Mouse (Mus musculus) adrenal gland, adult 18-20 months (tissue): Measurements from ENCODE around the gene Mrm3. TPM values are rescaled to one million over a fixed set of nuclear protein-coding genes. Genes with fewer than 3 reads are reported as not detected.
"Not testable (repeated sequence)": the region's sequence is repeated elsewhere in the genome, so short reads cannot be mapped to it uniquely, and the experiment has no call there.

Source experiments
- DNase-seq, 2 experiments: peaks; one replicate each; pipeline ENCODE4 v3.0.0; 2021 to 2022; ENCODE audit warnings: low spot score in 2 of 2
- long read RNA-seq, 2 experiments: library from polyadenylated mRNA; stranded (forward); transcript quantifications; one replicate each; pipeline ENCODE4 v2.0.0; 2021
- total RNA-seq, 2 experiments: library from RNA; stranded (reverse); gene quantifications; 1 replicate in 1 of 2; 2 replicates in 1 of 2; pipeline ENCODE4 v1.2.3; 2021

Gene Mrm3
- total RNA-seq = 10 to 100 TPM; 19.2 to 21.2 TPM
- long read RNA-seq, experiment 1, transcript Mrm3-201 (4 exons, 1,510 nt) = major isoform, 13 of 18 reads
- long read RNA-seq, experiment 1, partial matches to known transcripts = 0 of 18 reads
- long read RNA-seq, experiment 1, other reads (novel, unspliced or antisense) = 5 of 18 reads
- long read RNA-seq, experiment 2, transcript Mrm3-201 (4 exons, 1,510 nt) = major isoform, 25 of 31 reads
- long read RNA-seq, experiment 2, partial matches to known transcripts = 2 of 31 reads
- long read RNA-seq, experiment 2, other reads (novel, unspliced or antisense) = 4 of 31 reads

DNA sequence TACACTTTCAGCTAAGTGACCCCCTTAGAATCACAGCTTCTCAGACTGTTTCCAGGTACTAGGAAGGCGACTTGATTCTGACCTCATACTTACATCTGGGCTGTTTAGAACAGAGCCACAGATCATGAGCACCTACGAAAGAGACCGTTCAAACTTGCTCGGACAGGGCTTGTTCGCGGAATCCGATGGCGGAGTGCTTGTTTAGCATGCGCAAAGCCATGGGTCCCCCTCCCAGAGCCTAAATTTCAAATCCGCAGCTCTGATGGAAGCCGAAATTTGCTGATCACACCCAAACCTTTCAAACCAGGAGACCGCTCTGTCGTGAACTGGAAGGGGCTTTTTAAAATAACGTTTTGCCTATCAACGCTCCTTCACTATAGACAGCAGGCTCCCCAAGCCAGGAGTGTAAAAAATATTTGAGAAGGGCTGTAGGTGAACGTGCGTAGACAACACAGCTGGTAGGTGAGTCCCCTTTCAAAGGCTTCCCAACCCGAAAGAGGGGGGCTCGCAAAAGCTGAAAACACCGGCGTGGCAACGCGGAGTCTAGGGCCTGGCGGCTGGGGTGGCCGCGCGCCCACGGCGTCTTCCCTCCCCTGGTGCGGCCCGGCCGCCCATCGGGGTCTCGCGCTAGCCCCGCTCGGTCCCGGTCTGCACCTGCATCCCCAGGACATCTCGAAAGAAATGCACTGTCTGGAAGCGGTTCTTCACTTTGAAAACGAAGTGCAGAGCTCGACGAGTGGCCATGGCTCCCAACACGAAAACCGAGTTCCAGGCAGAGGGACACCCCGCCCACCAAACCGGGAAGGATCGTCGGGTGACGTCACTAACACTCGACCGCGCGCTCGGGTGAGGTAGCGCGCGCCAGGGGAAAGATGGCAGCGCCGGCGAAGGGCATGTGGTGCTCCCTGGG, at the start of gene Mrm3, which contains the start of gene Glod4:
Mrm3 (plus strand) TSS at position 815 of the 910 bp plus-strand sequence.
Glod4 (minus strand) TSS at position 825 of the 910 bp plus-strand sequence.
- peak; percentile 91 to 93 for DNase-seq

DNA sequence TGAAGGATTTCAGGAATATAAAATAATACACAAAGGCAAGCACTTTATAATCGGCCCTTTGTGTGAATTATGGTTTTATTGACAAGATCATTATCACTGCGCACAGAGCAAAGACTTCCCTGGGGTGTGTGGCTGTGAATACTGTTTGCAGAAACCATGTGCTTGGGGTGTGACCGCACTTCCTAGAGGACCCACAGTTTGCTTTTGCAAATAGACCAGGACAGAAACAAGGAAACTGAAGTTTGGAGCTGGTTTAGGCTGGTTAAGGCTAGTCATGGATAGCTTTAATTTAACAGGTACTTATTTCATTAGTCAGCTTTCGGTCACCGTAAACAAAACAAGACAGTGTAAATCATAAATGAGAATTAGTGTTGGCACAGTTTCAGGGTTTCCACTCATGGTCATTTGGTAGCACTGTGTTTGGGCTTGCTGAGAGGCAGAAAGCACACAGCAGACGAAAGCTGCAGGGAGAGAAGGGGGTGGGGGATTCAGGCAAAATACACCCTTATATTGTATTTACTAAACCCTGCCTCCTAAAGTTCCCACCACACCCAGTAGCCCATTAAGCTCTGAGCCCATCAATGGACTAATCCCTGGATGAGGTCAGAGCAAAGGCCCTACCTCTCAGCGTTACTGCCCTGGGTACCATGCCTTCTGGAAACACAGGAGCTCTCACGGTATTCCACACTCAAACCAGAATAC, 47.1 kb upstream of the Mrm3 start:
- no peak for DNase-seq

DNA sequence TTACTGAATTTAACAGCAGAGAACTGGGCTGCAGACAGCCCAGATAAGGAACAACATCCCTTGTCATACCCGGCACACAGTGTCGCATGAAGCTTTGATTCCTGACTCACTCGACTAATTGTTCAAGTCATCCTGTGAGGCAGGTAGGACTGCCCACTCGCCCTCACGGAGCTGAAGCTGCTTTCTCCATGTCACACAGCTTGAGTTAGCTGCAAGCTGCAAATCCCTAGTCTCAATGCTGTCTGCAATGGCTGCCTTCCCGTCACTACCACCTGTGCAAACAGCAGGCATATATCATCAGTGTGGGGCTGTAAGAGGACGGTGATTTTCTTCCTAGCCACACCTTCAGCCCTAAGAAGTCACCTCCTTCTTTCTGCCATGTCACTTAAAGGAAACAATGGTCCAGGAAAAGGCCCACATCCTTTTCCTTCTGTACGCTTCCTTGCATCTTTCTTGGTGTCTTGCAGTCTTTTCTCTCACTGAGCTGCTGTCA, 46.5 kb upstream of the Mrm3 start:
- DNase-seq = no peak

DNA sequence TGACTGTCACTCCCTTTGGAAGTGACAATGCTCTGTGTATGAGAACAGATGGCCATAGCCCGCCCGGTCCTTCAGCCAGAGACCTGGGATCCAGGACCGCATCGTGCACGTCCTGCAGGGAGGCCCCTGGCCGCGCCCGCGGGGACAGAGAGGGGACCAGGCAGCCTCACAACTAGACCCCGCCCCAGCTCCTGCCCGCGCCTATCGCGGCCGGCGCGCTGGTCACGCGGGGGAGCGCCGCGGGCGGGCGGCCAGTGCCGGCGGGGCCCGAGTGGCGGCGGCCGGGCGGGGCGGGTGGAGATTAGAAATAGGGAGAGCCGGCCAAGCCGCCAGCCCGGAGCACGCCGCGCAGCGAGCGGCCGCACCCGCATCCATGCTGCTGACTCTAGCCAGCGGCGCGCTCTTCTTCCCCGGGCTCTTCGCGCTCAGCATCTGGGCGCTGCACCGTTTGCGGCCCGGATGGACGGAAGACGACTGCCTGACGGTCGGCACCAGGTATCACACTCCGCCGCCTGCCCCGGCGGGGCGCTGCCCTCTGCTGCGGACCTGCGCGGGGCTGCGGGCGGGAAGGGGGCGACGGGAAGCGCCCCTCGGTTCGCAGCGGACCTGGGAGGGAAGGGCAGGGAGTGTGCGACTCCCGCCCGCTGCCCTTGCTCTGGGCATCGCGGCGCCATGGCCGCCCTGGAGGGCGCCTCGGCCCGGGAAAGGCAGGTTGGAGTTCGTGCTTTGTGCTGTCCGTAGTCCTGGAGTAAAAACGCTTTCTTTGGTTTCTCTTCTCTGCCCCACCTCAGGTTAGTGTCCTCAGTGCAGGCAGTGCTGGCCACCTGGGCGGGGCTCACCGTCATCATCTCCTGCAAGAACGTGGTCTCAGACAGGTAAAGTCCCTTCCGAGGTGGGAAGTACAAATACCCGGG, 41.5 kb upstream of the Mrm3 start:
- DNase-seq = peak; percentile 86 to 90

DNA sequence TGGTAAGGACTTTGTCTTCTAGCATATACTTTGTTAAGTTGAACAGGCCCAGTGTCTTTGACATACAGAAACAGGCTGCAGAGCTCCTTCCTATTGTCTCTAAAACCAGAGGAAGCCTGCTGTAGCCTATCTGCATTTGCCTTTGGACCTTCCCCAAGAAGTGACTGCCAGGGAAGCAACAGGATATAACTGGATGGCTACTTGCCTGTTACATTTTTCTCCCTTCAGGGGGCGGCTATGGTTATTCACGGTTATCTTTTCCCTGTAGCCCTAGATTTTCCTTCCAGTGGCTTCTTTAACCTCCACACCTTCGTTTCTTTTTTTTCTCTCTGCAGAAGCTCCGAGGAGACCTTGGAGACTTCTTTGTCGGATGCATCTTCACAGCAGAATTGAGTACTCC, 36.7 kb upstream of the Mrm3 start:
- no peak for DNase-seq

DNA sequence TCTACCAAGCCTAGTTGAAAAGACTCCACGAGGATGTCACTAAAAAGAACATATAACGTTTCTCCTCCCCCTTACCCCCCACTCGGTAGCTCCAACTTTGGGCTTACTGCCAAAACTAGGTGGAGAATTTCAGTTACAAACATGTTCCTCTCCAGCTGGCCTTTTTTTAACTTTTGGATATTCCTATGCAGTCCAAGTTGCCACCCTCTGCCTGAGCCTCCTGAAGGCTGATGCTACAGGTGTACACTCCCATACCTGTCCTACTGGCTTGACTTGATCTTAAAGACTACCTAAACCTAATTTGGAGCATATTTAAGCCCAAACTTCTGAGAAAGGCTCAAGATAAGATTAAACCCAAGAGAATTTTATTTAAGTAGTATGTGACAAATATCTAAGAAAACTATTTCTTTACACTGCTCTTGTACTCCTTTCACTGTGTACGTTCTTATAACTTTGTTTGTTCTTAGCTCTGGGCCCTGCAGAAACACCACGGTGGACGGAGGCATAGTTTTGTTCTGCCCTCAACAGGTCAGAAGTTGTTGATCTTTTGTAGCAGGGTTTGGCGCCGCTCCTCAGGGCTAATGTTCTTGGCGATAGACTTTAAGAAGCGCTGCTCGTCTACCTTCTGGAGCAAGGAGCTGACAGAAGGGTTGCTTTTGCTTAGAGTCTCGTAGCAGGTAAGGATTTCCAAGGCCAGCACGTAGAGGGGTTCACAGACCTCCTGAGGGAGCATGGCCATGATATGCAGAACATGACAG, 33.1 kb upstream of the Mrm3 start:
- DNase-seq = no peak

DNA sequence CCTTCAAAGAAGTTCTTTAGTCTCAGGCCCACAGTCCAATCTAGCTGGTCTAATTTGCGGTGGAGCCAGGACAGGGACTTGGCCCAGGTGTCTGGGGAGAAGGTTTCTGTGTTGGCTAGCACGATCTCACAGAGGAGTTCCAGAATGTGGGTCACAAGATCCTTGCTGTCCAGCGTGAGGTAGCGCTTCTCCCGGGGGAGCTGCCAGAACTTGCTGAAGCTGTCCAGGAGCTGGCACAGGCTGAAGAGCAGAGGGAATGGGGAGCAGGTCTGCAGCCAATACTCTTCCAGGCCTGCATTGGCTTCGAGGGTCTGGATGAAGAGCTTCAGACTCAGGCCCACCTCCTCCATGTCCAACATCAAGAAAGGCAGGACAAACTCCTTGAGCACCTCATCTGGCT, 31.9 kb upstream of the Mrm3 start:
- DNase-seq = not testable (repeated sequence)

DNA sequence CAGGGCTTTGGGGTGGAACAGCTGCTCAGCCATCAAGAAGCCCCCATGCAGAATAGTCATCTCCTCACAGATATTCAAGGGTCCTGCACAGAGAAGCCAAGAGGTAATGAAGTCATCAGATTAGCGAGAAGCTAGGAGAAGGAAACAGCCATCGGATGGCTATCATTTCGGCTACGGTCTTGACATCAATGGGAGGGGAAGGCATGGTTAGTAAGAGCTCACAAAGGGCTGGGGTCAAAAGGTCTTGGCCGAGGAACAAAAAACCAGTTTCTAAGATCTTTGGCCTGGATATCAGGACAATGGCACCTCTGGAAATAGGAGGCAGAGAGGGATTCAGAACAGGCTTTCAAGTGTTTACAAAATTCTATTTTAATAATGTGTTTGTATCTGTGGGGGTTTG, 29.7 kb upstream of the Mrm3 start:
- DNase-seq = no peak

DNA sequence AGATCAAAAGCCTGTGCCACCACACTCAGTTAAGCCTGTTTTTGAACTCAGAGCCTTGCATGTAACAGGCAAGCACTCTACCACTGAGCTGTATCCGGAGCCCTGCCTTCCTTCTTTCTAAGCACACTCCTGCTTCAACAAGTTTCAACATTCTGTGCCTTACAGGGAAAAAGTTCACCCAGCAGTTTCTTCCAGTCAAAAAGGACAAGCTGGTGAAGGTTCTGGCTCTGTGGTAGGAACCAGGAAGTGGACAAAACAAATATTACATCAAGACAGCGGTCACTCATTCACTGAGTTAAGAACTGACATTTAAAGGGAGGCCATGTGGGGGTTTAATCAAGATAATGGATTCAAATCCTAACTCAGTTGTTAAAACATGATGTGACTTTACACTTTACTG, 28.5 kb upstream of the Mrm3 start:
- DNase-seq = no peak

DNA sequence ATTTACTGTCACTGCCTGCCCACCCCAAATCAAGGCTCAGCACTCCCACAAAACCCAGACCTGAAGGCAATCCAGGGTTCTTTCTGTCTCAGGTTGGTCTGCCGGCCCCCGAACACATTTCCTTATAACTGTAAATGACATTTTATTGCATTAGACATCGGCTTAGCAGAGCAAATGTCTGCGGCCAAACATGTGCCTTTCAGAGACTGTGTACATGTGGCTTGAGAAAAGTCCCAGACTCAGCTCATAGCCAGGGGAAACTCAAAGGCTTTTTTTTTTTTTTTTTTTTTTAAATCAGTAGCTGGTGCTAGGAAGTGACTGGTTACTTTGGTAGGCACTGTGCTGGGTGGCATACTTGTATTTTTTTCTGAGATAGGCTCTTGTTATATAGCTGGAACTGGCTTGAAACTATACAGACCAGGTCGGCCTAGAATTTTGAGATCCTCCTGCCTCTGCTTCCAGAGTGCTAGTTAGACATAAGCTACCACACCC, 27.4 kb upstream of the Mrm3 start:
- no peak for DNase-seq

DNA sequence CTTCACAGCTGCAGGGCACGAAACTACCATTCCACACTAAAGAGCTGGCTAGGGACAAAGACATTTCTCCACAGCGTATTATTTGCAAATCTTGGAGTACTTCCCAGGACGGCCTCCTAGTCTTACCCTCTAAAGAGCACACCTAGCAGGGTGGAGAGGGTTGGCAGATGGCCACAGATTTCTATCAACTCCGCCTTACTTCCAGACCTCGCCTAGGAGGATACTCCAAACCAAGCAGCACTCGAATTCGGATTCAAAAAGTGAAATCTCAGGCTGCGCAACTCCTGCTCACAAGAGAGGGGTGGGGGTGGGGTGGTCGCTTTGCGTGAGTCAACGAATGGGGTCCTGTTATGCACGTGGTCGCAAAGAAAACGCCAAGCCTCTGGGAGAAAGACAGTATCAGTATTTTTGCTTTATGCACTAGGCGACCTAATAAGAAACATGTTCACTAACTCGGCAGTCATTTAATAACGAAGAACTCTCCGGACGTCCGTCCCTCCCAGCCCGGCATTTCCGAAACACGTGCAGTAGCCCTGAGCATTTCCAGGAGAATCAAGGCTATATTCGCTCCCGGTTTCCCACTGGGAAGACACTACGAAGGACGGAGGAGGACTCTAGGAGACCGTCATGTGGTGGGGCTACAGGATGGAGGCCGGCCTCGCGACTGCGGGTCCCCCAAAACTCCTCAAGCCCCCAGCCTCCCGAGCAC, 26.7 kb upstream of the Mrm3 start:
- DNase-seq = no peak

DNA sequence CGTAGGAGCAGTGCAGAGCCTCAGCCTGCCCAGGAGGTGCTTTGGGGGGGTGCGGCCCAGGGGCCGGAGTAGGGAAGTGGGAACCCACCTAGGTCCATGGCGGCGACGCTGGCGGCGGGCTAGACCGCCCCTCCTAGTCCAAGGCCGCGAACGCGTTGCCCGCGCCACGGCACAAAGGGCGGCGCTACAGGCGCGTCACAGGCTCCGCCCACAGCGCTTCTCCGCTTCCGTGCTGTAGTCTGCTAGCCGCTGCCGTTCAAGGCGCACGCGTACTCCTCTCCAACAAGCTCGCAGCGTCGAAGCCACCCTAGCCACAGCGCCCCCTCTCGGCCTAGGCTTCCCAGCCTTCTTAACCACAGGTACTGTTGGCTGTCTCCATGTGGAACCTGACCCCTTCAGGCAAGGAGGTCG, 26.1 kb upstream of the Mrm3 start, which contains the start of the genes Dbil5 and Gemin4:
Dbil5 (plus strand) TSS at position 219 of the 411 bp plus-strand sequence.
Gemin4 (minus strand) TSS at position 275 of the 411 bp plus-strand sequence.
- peak; percentile 95 to 97 for DNase-seq

DNA sequence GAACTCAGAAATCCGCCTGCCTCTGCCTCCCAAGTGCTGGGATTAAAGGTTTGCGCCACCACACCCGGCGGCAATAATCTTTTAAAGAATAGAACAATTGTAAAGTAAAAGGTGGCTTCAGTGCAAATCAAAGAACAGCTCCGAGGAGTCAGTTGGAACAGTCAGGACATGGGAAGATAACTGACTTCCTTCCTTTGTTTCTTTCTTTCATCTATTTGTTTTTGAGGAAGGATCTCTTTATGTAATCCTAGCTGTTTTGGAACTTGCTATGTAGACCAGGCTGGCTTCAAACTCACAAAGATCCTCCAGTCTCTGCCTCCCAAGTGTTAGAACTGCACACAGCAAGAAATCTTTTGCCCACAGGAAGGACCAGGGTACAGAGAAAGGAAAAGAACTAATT, 18.9 kb upstream of the Mrm3 start:
- no peak for DNase-seq

DNA sequence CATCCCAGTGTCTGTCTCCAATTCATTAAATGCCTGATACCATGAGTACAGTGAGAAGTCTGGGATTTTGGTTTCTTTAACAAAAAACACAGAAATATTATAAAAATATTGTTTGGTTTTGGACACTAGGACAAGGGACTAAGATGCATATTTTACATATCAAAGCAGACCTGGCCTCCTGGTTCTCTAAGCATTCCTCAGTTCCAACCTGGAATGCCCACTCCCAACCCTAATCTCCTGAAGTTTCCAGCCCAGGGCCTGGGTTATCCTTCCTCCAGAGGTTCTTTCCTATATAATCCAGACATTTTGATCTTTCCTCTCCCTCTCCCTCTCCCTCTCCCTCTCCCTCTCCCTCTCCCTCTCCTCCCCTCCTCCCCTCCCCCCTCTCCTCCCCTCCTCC, 18.5 kb upstream of the Mrm3 start:
- no peak for DNase-seq

DNA sequence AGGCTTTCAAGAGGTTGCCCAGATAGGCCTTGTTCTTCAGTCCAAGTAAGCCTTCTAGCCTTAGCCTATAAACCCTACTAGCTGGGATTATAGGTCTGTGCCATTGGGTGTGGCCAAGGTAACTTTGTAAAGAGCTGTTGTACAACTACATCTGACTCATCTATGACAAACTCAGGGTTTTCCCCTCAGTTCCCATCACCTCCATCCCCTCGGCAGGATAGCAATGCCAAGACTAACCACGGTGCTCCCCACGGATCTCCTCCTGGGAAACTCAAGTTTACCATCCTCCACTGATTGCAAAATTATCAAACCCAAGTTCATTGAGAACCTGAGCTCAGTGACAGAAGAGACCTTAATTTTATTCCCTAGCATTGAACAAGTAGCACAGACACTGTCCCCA, 7.4 kb upstream of the Mrm3 start:
- DNase-seq = no peak

DNA sequence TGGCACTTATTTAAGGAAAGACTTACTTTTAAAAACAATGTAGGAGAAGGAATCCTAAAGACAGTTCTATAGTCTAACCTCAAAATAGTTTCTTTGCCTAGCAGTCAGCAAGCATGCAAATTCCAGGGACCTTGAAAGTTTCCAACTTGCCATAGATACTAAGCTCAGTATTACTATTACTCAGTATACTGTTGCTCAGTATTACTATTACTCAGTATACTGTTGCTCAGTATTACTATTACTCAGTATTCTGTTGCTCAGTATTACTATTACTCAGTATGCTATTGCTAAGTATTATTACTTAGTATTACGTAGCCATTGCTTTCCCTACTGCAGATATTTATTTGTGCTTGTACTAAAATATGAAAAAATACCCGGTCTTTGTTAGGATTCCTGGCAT, 3.8 kb upstream of the Mrm3 start:
- DNase-seq = no peak

DNA sequence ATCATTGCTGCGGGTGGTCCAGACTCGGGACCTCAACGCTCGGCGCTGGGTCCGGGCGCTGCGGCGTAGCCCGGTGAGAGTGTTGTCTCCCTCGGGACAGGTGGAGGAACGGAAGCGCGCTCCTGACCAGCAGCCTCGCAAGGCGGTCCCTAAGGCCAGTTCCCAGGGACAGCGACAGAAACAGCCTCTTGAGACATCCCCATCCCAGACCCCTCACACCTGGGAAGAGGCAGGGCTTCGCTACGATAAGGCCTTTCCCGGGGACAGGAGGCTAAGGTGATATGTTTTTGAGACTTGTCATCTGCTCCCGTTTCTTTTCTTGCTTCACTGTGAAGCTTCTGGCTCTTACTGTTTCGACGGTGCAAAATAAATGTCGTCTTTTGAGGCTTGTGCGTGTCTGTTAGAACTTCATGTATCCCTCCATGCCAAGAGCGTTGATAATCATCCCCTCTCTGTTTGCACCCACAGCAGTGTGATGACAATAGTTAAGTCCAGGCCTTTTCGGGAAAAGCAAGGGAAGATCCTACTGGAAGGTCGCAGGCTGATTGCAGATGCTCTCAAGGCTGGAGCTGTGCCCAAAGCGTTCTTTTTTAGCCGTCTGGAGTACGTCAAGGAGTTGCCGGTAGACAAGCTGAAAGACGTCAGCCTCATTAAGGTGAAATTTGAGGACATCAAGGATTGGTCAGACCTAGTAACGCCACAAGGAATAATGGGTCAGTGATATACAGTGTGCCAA, 464 bp downstream of the Mrm3 start:
- no peak for DNase-seq

DNA sequence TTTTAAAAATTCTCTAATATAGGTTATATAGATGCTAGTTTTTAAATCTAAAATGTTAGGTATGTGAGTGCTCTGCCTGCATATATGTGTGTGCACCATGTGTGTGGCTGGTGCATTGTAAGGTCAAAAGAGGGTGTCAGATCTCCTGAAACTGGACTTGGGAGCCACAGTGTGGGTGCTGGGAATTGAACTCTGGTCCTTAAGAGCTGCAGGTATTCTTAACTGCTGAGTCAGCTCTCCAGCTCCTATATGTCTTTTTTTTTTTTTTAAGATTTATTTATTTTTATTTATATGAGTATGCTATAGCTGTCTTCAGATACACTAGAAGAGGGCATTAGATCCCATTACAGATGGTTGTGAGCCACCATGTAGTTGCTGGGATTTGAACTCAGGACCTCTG, 2.9 kb downstream of the Mrm3 start:
- DNase-seq = no peak
